In genomic region chr13:45690426-45690825, GRCm38 (mm10) we compare ENCODE assay signal across 16 mouse cellular contexts.
DNase-seq lines count a peak whose midpoint lies in the region; ATAC-seq lines count a peak whose summit lies in the region.
"Had no signal": no experiment of that assay in that cellular context is flagged by ENCODE, and none has a peak within 500 bp of the region (broad histone marks: within the 10 kb centered on the region; RNA-seq: fewer than 3 reads in every experiment).

No protein-coding gene starts in this region.

- no peak overlapping the region for H3K27ac ChIP-seq in midbrain, embryonic 10.5 days (replicated peaks)
- H3K27ac ChIP-seq: hindbrain, postnatal 0 days; left cerebral cortex, adult 2 months; limb, embryonic 13.5 days; midbrain, embryonic 15.5 days had no signal

- H3K27me3 ChIP-seq in midbrain, embryonic 10.5 days (ENCODE audit: low read depth, poor library complexity, severe bottlenecking): no peaks in the 10 kb centered on the region
- H3K27me3 ChIP-seq: limb, embryonic 13.5 days; midbrain, embryonic 15.5 days had no signal

- 85% methylated on average over 1 of the region's 1 CpGs for WGBS in midbrain, embryonic 10.5 days

- H3K36me3 ChIP-seq in midbrain, embryonic 10.5 days: no peaks in the 10 kb centered on the region
- H3K36me3 ChIP-seq: limb, embryonic 13.5 days; midbrain, embryonic 15.5 days had no signal

- H3K9me3 ChIP-seq in midbrain, embryonic 10.5 days (replicated peaks): no peaks in the 10 kb centered on the region
- H3K9me3 ChIP-seq: limb, embryonic 13.5 days; midbrain, embryonic 15.5 days had no signal

- peak; percentile 8; the same call in 1 of the 2 replicates for ATAC-seq in frontal cortex, adult (ENCODE audit: low TSS enrichment)
- ATAC-seq in inflammation-experienced regulatory T-cells, adult 6 months: no peak
- ATAC-seq: hindbrain, postnatal 0 days; liver, postnatal 0 days; midbrain, embryonic 15.5 days had no signal

- peaks cover 10% of the 10 kb centered on the region for H3K4me1 ChIP-seq in midbrain, embryonic 10.5 days

- no peak for DNase-seq in frontal cortex, postnatal 14 days (ENCODE audit: low spot score in 2 of 2)
- DNase-seq in layer of hippocampus, adult 9-11 months: peak; percentile 39
- DNase-seq in layer of hippocampus, postnatal 36 days: no peak
- peak; percentile 53 to 65 for DNase-seq in cerebellum, postnatal 25 days
- peak; percentile 84 for DNase-seq in skeletal muscle tissue, adult 2 months (ENCODE audit: low read depth, low spot score)
- no peak for DNase-seq in midbrain, embryonic 10.5 days (ENCODE audit: low spot score)
- DNase-seq: adrenal gland, postnatal 36 days; kidney, postnatal 10 days; liver, postnatal 0 days; lung, postnatal 36 days had no signal

- H3K4me3 ChIP-seq in midbrain, embryonic 10.5 days: no peak overlapping the region
- H3K4me3 ChIP-seq: left cerebral cortex, adult 2 months; limb, embryonic 13.5 days; midbrain, embryonic 15.5 days had no signal

Comparison
In these comparisons a context has a peak if more than half of its experiments do, and no peak if none do; other contexts are left out.
1. DNase-seq: peak in layer of hippocampus, adult 9-11 months (single experiment), cerebellum, postnatal 25 days (2 of 2) and skeletal muscle tissue, adult 2 months (single experiment); none in frontal cortex, postnatal 14 days (0 of 2), layer of hippocampus, postnatal 36 days (0 of 2) and midbrain, embryonic 10.5 days (single experiment).